13 mouse cellular contexts compared by ENCODE assay signal in the genomic region with DNA sequence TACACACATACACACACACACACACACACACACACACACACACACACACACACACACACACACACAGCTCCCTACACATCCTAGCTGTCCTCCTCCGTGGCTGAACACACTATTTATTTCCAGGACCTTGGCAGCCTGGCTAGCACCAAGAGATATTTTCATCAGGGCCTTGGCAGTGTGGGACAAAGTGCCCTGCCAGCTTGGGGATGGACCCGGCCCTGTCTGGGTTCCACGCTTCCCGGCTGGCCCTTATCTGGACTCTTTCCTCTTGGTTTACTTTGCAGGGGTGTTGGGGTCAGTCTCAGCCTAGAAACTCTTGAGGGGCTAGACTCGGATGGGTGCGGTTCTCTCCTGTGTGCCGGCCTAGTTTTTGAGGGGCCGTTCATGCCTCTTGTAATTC. TPM values are rescaled to one million over a fixed set of nuclear protein-coding genes. Genes with fewer than 3 reads are reported as not detected.
A peak's percentile ranks its signal among the peaks of the same experiment; 100 is the strongest.
DNase-seq lines count a peak whose midpoint lies in the region; ATAC-seq lines count a peak whose summit lies in the region.
"Had no signal": no experiment of that assay in that cellular context is flagged by ENCODE, and none has a peak within 500 bp of the region (broad histone marks: within the 10 kb centered on the region; RNA-seq: fewer than 3 reads in every experiment).

No protein-coding gene starts in this region.

- DNase-seq in cerebellum, postnatal 10 days = peak; percentile 35 to 39
- no peak for DNase-seq in cerebellum, adult 11 months
- peak; percentile 85 for DNase-seq in ovary, adult 18-20 months (ENCODE audit: low spot score)
- DNase-seq in ovary, postnatal 14 days (ENCODE audit: low spot score) = no peak
- DNase-seq in heart, postnatal 4 days = peak; percentile 43
- DNase-seq in right cerebral cortex, adult 2 months (ENCODE audit: low spot score in 2 of 2) = no peak
- no peak for DNase-seq in forebrain, embryonic 14.5 days (ENCODE audit: low spot score)
- DNase-seq: embryo, embryonic 11 days had no signal

- peaks cover 18% of the 10 kb centered on the region for H3K4me1 ChIP-seq in stomach, embryonic 16.5 days (ENCODE audit: control insufficient read depth, insufficient read depth, low read length)
- no peaks in the 10 kb centered on the region for H3K4me1 ChIP-seq in forebrain, embryonic 14.5 days (ENCODE audit: control insufficient read depth, insufficient read depth, low read length)

- H3K9me3 ChIP-seq in stomach, embryonic 16.5 days (replicated peaks; ENCODE audit: control insufficient read depth, low read length) = no peaks in the 10 kb centered on the region
- no peaks in the 10 kb centered on the region for H3K9me3 ChIP-seq in forebrain, embryonic 14.5 days (replicated peaks; ENCODE audit: control insufficient read depth, low read length)
- H3K9me3 ChIP-seq: forebrain, embryonic 12.5 days; neural tube, embryonic 12.5 days had no signal

- ATAC-seq in stomach, embryonic 16.5 days (ENCODE audit: insufficient read depth, low FRiP score) = no peak
- no peak for ATAC-seq in forebrain, embryonic 14.5 days

- WGBS in stomach, embryonic 16.5 days = 19% methylated on average over 8 of the region's 8 CpGs
- 76% methylated on average over 8 of the region's 8 CpGs for WGBS in forebrain, embryonic 14.5 days

- no peaks in the 10 kb centered on the region for H3K36me3 ChIP-seq in stomach, embryonic 16.5 days (ENCODE audit: control insufficient read depth, insufficient read depth, low read length)
- H3K36me3 ChIP-seq in forebrain, embryonic 14.5 days (ENCODE audit: control insufficient read depth, insufficient read depth, low read length) = no peaks in the 10 kb centered on the region
- H3K36me3 ChIP-seq: forebrain, embryonic 12.5 days; neural tube, embryonic 12.5 days had no signal

- peak overlapping the region; percentile 47; the same call in 1 of the 2 replicates for H3K27ac ChIP-seq in stomach, embryonic 16.5 days (ENCODE audit: low read length)
- no peak overlapping the region for H3K27ac ChIP-seq in forebrain, embryonic 14.5 days (ENCODE audit: low read depth, low read length)
- H3K27ac ChIP-seq: forebrain, embryonic 12.5 days; layer of hippocampus, adult 2 months; neural tube, embryonic 12.5 days had no signal

- H3K27me3 ChIP-seq in stomach, embryonic 16.5 days (ENCODE audit: control insufficient read depth, insufficient read depth, low read length) = no peaks in the 10 kb centered on the region
- no peaks in the 10 kb centered on the region for H3K27me3 ChIP-seq in forebrain, embryonic 14.5 days (replicated peaks; ENCODE audit: control insufficient read depth, insufficient read depth, low read length)
- H3K27me3 ChIP-seq: forebrain, embryonic 12.5 days; neural tube, embryonic 12.5 days had no signal

- no peak overlapping the region for H3K4me3 ChIP-seq in stomach, embryonic 16.5 days (replicated peaks; ENCODE audit: low read length)
- no peak overlapping the region for H3K4me3 ChIP-seq in forebrain, embryonic 14.5 days (ENCODE audit: low read depth, low read length)
- H3K4me3 ChIP-seq: forebrain, embryonic 12.5 days; layer of hippocampus, adult 2 months; neural tube, embryonic 12.5 days had no signal

- H3K4me2 ChIP-seq in stomach, embryonic 16.5 days (ENCODE audit: low read depth, low read length) = no peak overlapping the region
- H3K4me2 ChIP-seq in forebrain, embryonic 14.5 days (ENCODE audit: low read length) = no peak overlapping the region
- H3K4me2 ChIP-seq: forebrain, embryonic 12.5 days; midbrain, embryonic 11.5 days; neural tube, embryonic 12.5 days had no signal

- no peak overlapping the region for H3K9ac ChIP-seq in stomach, embryonic 16.5 days (ENCODE audit: low read length)
- no peak overlapping the region for H3K9ac ChIP-seq in forebrain, embryonic 14.5 days (ENCODE audit: low read length)
- H3K9ac ChIP-seq: forebrain, embryonic 12.5 days; neural tube, embryonic 12.5 days had no signal

RNA-seq across cellular contexts. Expression of gene Crispld2, which starts 8.2 kb away (rescaled TPM):
- total RNA-seq in heart, postnatal 4 days (2021) = 1 to 10 TPM; 3.6 to 4.6 TPM
- polyA plus RNA-seq in stomach, embryonic 16.5 days (2015; fragmentation: Nextera tagmentation; extraction: Ambion mirVana) = 38.1 and 39.7 TPM in 2 replicates
- polyA plus RNA-seq in forebrain, embryonic 14.5 days (2014; fragmentation: Nextera tagmentation; extraction: Ambion mirVana) = 0.79 and 0.95 TPM in 2 replicates

Comparison
In these comparisons a context has a peak if more than half of its experiments do, and no peak if none do; other contexts are left out.
1. DNase-seq: peak in cerebellum, postnatal 10 days (2 of 2), ovary, adult 18-20 months (single experiment) and heart, postnatal 4 days (single experiment); none in cerebellum, adult 11 months (single experiment), ovary, postnatal 14 days (single experiment), right cerebral cortex, adult 2 months (0 of 2) and forebrain, embryonic 14.5 days (single experiment).
2. RNA of gene Crispld2, which starts 8.2 kb away (polyA plus RNA-seq): 38.1 to 39.7 TPM in stomach, embryonic 16.5 days; 0.79 to 0.95 TPM in forebrain, embryonic 14.5 days; every median in the first group is over 10 times any median in the second.